Mouse (Mus musculus): ENCODE measurements around the gene Gm45837. TPM values are rescaled to one million over a fixed set of nuclear protein-coding genes. Genes with fewer than 3 reads are reported as not detected.

Gene Gm45837
- polyA plus RNA-seq, 1 experiment from 2014 or later: not detected

GRCm38 (mm10) chr7:101459923-101460607, 49.4 kb downstream of the Gm45837 start:
- Histone ChIP-seq H3K27ac (no peak overlapping the region), H3K4me2 (no peak overlapping the region), H3K4me1 (peaks cover 5% of the 10 kb centered on the region), H3K36me3 (no peaks in the 10 kb centered on the region), H3K9me3 (replicated peaks) (no peaks in the 10 kb centered on the region), H3K4me3 (no peak overlapping the region), H3K27me3 (replicated peaks) (peaks cover 26% of the 10 kb centered on the region; the same call in 1 of the 2 replicates), H3K9ac (no peak overlapping the region)
- no peak; the same call in 1 of the 2 replicates for ATAC-seq
- WGBS (ENCODE audit: insufficient replicate concordance): 37% methylated on average over 10 of the region's 10 CpGs

- no peak for ATAC-seq
- Histone ChIP-seq H3K27me3 (replicated peaks) (peaks cover 20% of the 10 kb centered on the region; the same call in 1 of the 2 replicates), H3K4me1 (peaks cover 10% of the 10 kb centered on the region), H3K36me3 (no peaks in the 10 kb centered on the region), H3K9me3 (replicated peaks) (no peaks in the 10 kb centered on the region), H3K4me3 (no peak overlapping the region), H3K9ac (no peak overlapping the region), H3K4me2 (no peak overlapping the region), H3K27ac (no peak overlapping the region)
- 49% methylated on average over 10 of the region's 10 CpGs for WGBS (ENCODE audit: insufficient replicate concordance)
Measured at GRCm38 (mm10) chr7:101460608-101460957, 49.9 kb downstream of the Gm45837 start.

GRCm38 (mm10) chr7:101461571-101461970, 50.9 kb downstream of the Gm45837 start:
- 0 out of 2 replicates have a peak, but pooled peaks cover 13% of the 10 kb centered on the region for H3K27me3 ChIP-seq (replicated peaks)
- ATAC-seq: no peak
- peaks cover 12% of the 10 kb centered on the region for H3K4me1 ChIP-seq

GRCm38 (mm10) chr7:101462327-101463068, 51.8 kb downstream of the Gm45837 start:
- 0 out of 2 replicates have a peak, but pooled peaks cover 10% of the 10 kb centered on the region for H3K27me3 ChIP-seq (replicated peaks)
- H3K4me2 ChIP-seq: no peak overlapping the region
- no peak overlapping the region for H3K27ac ChIP-seq
- no peaks in the 10 kb centered on the region for H3K9me3 ChIP-seq (replicated peaks)
- no peak overlapping the region for H3K4me3 ChIP-seq
- no peaks in the 10 kb centered on the region for H3K36me3 ChIP-seq
- peaks cover 12% of the 10 kb centered on the region for H3K4me1 ChIP-seq
- ATAC-seq: no peak
- WGBS (ENCODE audit: insufficient replicate concordance): 56% methylated on average over 14 of the region's 14 CpGs
- H3K9ac ChIP-seq: no peak overlapping the region

More at GRCm38 (mm10) chr7:101461571-101461970, 50.9 kb downstream of the Gm45837 start:
- Histone ChIP-seq H3K27ac (no peak overlapping the region), H3K36me3 (no peaks in the 10 kb centered on the region), H3K9ac (no peak overlapping the region), H3K4me3 (no peak overlapping the region), H3K9me3 (replicated peaks) (no peaks in the 10 kb centered on the region), H3K4me2 (no peak overlapping the region)
- WGBS (ENCODE audit: insufficient replicate concordance): 62% methylated on average over 11 of the region's 11 CpGs

- H3K4me1 ChIP-seq: peaks cover 12% of the 10 kb centered on the region
- 70% methylated on average over 11 of the region's 11 CpGs for WGBS (ENCODE audit: insufficient replicate concordance)
- ATAC-seq: no peak
- H3K36me3 ChIP-seq: no peaks in the 10 kb centered on the region
- H3K4me2 ChIP-seq: no peak overlapping the region
- H3K9me3 ChIP-seq (replicated peaks): no peaks in the 10 kb centered on the region
- 0 out of 2 replicates have a peak, but pooled peaks cover 7% of the 10 kb centered on the region for H3K27me3 ChIP-seq (replicated peaks)
- H3K9ac ChIP-seq: no peak overlapping the region
- no peak overlapping the region for H3K4me3 ChIP-seq
- H3K27ac ChIP-seq: no peak overlapping the region
Measured at GRCm38 (mm10) chr7:101463665-101464271, 53.1 kb downstream of the Gm45837 start.

GRCm38 (mm10) chr7:101464927-101465326, 54.2 kb downstream of the Gm45837 start:
- no peak overlapping the region for H3K4me2 ChIP-seq

GRCm38 (mm10) chr7:101465392-101465791, 54.7 kb downstream of the Gm45837 start:
- H3K4me1 ChIP-seq: peaks cover 12% of the 10 kb centered on the region
- H3K27ac ChIP-seq: peak overlapping the region; percentile 22; the same call in 1 of the 2 replicates
- H3K27me3 ChIP-seq (replicated peaks): no peaks in the 10 kb centered on the region
- no peaks in the 10 kb centered on the region for H3K36me3 ChIP-seq
- WGBS (ENCODE audit: insufficient replicate concordance): 16% methylated on average over 14 of the region's 14 CpGs
- peak; percentile 48; the same call in 1 of the 2 replicates for ATAC-seq
- no peaks in the 10 kb centered on the region for H3K9me3 ChIP-seq (replicated peaks)
- H3K4me3 ChIP-seq: no peak overlapping the region
- no peak overlapping the region for H3K4me2 ChIP-seq
- no peak overlapping the region for H3K9ac ChIP-seq

More at GRCm38 (mm10) chr7:101464927-101465326, 54.2 kb downstream of the Gm45837 start:
- Histone ChIP-seq H3K27ac (no peak overlapping the region), H3K9ac (no peak overlapping the region), H3K4me3 (no peak overlapping the region), H3K27me3 (replicated peaks) (no peaks in the 10 kb centered on the region), H3K36me3 (no peaks in the 10 kb centered on the region), H3K9me3 (replicated peaks) (no peaks in the 10 kb centered on the region), H3K4me1 (peaks cover 12% of the 10 kb centered on the region)
- 44% methylated on average over 4 of the region's 4 CpGs for WGBS (ENCODE audit: insufficient replicate concordance)
- ATAC-seq: no peak

GRCm38 (mm10) chr7:101465850-101466580, 55.3 kb downstream of the Gm45837 start:
- peaks cover 12% of the 10 kb centered on the region for H3K4me1 ChIP-seq
- H3K9ac ChIP-seq: no peak overlapping the region
- no peaks in the 10 kb centered on the region for H3K27me3 ChIP-seq (replicated peaks)
- H3K9me3 ChIP-seq (replicated peaks): no peaks in the 10 kb centered on the region
- peak overlapping the region; percentile 22 for H3K27ac ChIP-seq
- ATAC-seq: no peak
- no peaks in the 10 kb centered on the region for H3K36me3 ChIP-seq
- 36% methylated on average over 8 of the region's 8 CpGs for WGBS (ENCODE audit: insufficient replicate concordance)
- no peak overlapping the region for H3K4me2 ChIP-seq
- no peak overlapping the region for H3K4me3 ChIP-seq

GRCm38 (mm10) chr7:101466581-101467081, 55.9 kb downstream of the Gm45837 start:
- peaks cover 12% of the 10 kb centered on the region for H3K4me1 ChIP-seq
- ATAC-seq: no peak
- WGBS (ENCODE audit: insufficient replicate concordance): 61% methylated on average over 6 of the region's 6 CpGs
- H3K36me3 ChIP-seq: no peaks in the 10 kb centered on the region
- H3K4me2 ChIP-seq: no peak overlapping the region
- no peak overlapping the region for H3K9ac ChIP-seq
- H3K4me3 ChIP-seq: no peak overlapping the region
- H3K27me3 ChIP-seq (replicated peaks): no peaks in the 10 kb centered on the region
- no peak overlapping the region for H3K27ac ChIP-seq
- H3K9me3 ChIP-seq (replicated peaks): no peaks in the 10 kb centered on the region

- Histone ChIP-seq H3K4me1 (no peaks in the 10 kb centered on the region), H3K27ac (no peak overlapping the region), H3K36me3 (no peaks in the 10 kb centered on the region), H3K4me3 (no peak overlapping the region), H3K9ac (no peak overlapping the region), H3K9me3 (replicated peaks) (no peaks in the 10 kb centered on the region), H3K4me2 (no peak overlapping the region), H3K27me3 (replicated peaks) (no peaks in the 10 kb centered on the region)
- no peak for ATAC-seq
- 72% methylated on average over 2 of the region's 2 CpGs for WGBS (ENCODE audit: insufficient replicate concordance)
Measured at GRCm38 (mm10) chr7:101471423-101471822, 60.7 kb downstream of the Gm45837 start.

- Histone ChIP-seq H3K4me2 (no peak overlapping the region), H3K9ac (no peak overlapping the region), H3K4me1 (no peaks in the 10 kb centered on the region), H3K9me3 (replicated peaks) (no peaks in the 10 kb centered on the region), H3K27ac (no peak overlapping the region), H3K27me3 (replicated peaks) (no peaks in the 10 kb centered on the region), H3K4me3 (no peak overlapping the region), H3K36me3 (no peaks in the 10 kb centered on the region)
- 63% methylated on average over 3 of the region's 3 CpGs for WGBS (ENCODE audit: insufficient replicate concordance)
- ATAC-seq: no peak
Measured at GRCm38 (mm10) chr7:101471968-101472480, 61.3 kb downstream of the Gm45837 start.
